Mouse (Mus musculus) spleen, adult 10 weeks (tissue): Measurements from ENCODE around the gene Cntnap3. TPM values are rescaled to one million over a fixed set of nuclear protein-coding genes. Genes with fewer than 3 reads are reported as not detected.

Source experiments
- polyA plus RNA-seq: library from polyadenylated mRNA; stranded (reverse); fragments of 350-450 nt; fragmentation: Illumina TruSeq; extraction: RNeasy Lipid Tissue Mini Kit (QIAGEN cat#74804); gene quantifications from one replicate; pipeline ENCODE4 v1.2.3, GENCODE M21; 2015; ENCODE audit warnings: low replicate concordance; ENCODE audit not compliant: insufficient read depth

The Cntnap3 gene
- polyA plus RNA-seq, result not detected

GRCm38 (mm10) chr13:64903585-64904208, at the start of gene Cntnap3:
Gene Cntnap3 (minus strand): TSS chr13:64903955.

GRCm38 (mm10) chr13:64917191-64917590, 13.4 kb upstream of the Cntnap3 start, which contains the start of gene Spata31:
Gene Spata31 (plus strand): TSS chr13:64917406.

Other genes starting within 250 kb of the Cntnap3 start
- not detected for gene Spata31, start 13.5 kb upstream of the Cntnap3 start, polyA plus RNA-seq
- not detected for gene Spata31d1c, start 129.1 kb upstream of the Cntnap3 start, polyA plus RNA-seq
- gene Prss47, start 148.8 kb upstream of the Cntnap3 start, polyA plus RNA-seq, result not detected
- 59.8 TPM for gene Mfsd14b, start 209.0 kb upstream of the Cntnap3 start, polyA plus RNA-seq
- gene Olfr465-ps1, start 234.1 kb upstream of the Cntnap3 start, polyA plus RNA-seq, result not detected
- not detected for gene Olfr466, start 246.3 kb upstream of the Cntnap3 start, polyA plus RNA-seq